ENCODE assay signal across 8 mouse cellular contexts in genomic region chrX:158042255-158043056, GRCm38 (mm10). TPM values are rescaled to one million over a fixed set of nuclear protein-coding genes. Genes with fewer than 3 reads are reported as not detected.
DNase-seq lines count a peak whose midpoint lies in the region; ATAC-seq and TF ChIP-seq lines count a peak whose summit lies in the region.

No protein-coding gene starts in this region.

- no peaks in the 10 kb centered on the region for H3K36me3 ChIP-seq in heart, embryonic 12.5 days
- H3K36me3 ChIP-seq in hindbrain, embryonic 11.5 days (ENCODE audit: control insufficient read depth, insufficient read depth, low read length): no peaks in the 10 kb centered on the region
- H3K36me3 ChIP-seq in liver, embryonic 14.5 days (replicated peaks; ENCODE audit: control insufficient read depth, insufficient read depth, low read depth): no peaks in the 10 kb centered on the region

- 0 out of 2 replicates have a peak, but pooled peaks cover 8% of the 10 kb centered on the region for H3K9me3 ChIP-seq in heart, embryonic 12.5 days (replicated peaks)
- H3K9me3 ChIP-seq in hindbrain, embryonic 11.5 days (ENCODE audit: control insufficient read depth, low read length): no peaks in the 10 kb centered on the region
- no peaks in the 10 kb centered on the region for H3K9me3 ChIP-seq in liver, embryonic 14.5 days (ENCODE audit: control insufficient read depth, low read length)

- peak; percentile 36; the same call in 1 of the 2 replicates for ATAC-seq in heart, embryonic 12.5 days (ENCODE audit: insufficient number of reproducible peaks, low FRiP score)
- ATAC-seq in hindbrain, embryonic 11.5 days (ENCODE audit: low FRiP score): peak; percentile 69
- no peak for ATAC-seq in liver, embryonic 14.5 days (ENCODE audit: insufficient read depth)

- H3K27ac ChIP-seq in heart, embryonic 12.5 days (ENCODE audit: poor library complexity, severe bottlenecking): no peak overlapping the region
- H3K27ac ChIP-seq in hindbrain, embryonic 11.5 days (ENCODE audit: low read depth, low read length): peak overlapping the region; percentile 65
- no peak overlapping the region for H3K27ac ChIP-seq in liver, embryonic 14.5 days

- peak overlapping the region; percentile 67 for H3K4me3 ChIP-seq in heart, embryonic 12.5 days
- H3K4me3 ChIP-seq in hindbrain, embryonic 11.5 days (ENCODE audit: low read depth, low read length): peak overlapping the region; percentile 54
- peak overlapping the region; percentile 30 to 41; a peak in 3 of 4 replicates for H3K4me3 ChIP-seq in liver, embryonic 14.5 days (ENCODE audit: insufficient read depth in 1 of 2, low read depth in 2 of 2, low read length in 2 of 2)

- 19% methylated on average over 57 of the region's 62 CpGs for WGBS in heart, embryonic 12.5 days
- 27% methylated on average over 53 of the region's 62 CpGs for WGBS in hindbrain, embryonic 11.5 days
- 17% methylated on average over 45 of the region's 62 CpGs for WGBS in liver, embryonic 14.5 days (ENCODE audit: insufficient replicate concordance)

- H3K4me1 ChIP-seq in heart, embryonic 12.5 days (replicated peaks): no peaks in the 10 kb centered on the region
- no peaks in the 10 kb centered on the region for H3K4me1 ChIP-seq in hindbrain, embryonic 11.5 days (replicated peaks; ENCODE audit: control insufficient read depth, insufficient read depth, low read length)
- no peaks in the 10 kb centered on the region for H3K4me1 ChIP-seq in liver, embryonic 14.5 days (replicated peaks; ENCODE audit: control insufficient read depth in 2 of 2, insufficient read depth in 2 of 2, low read length in 1 of 2)

- H3K9ac ChIP-seq in heart, embryonic 12.5 days: peak overlapping the region; percentile 66
- peak overlapping the region; percentile 71 for H3K9ac ChIP-seq in hindbrain, embryonic 11.5 days (ENCODE audit: low read depth, low read length)
- H3K9ac ChIP-seq in liver, embryonic 14.5 days (replicated peaks): no peak overlapping the region

- no peak for TF ChIP-seq CTCF in liver, embryonic 14.5 days (IDR thresholded peaks at IDR 0.05; ENCODE audit: low read depth)

- no peak for DNase-seq in heart, adult 18-20 months
- DNase-seq in ZHBTc4 (ENCODE audit: low read depth, low spot score): peak; percentile 51
- DNase-seq in embryo, embryonic 10.5 days (ENCODE audit: low spot score): peak; percentile 53
- DNase-seq in hindbrain, embryonic 11.5 days (ENCODE audit: low spot score): peak; percentile 58
- no peak for DNase-seq in liver, embryonic 14.5 days (ENCODE audit: low read depth in 3 of 3, low spot score in 3 of 3)
- peak; percentile 31 for DNase-seq in right cerebral cortex, postnatal 4 days
- DNase-seq in left cerebral cortex, postnatal 14 days (ENCODE audit: low spot score in 2 of 2): no peak

- intact Hi-C loops in left cerebral cortex, postnatal 14 days (cut with DNase I): loop anchor here (5.0 to 10.0 kb wide), 2 partner anchors 572 to 880 kb away; no protein-coding TSS in a partner anchor

- peaks cover 7% of the 10 kb centered on the region; the same call in 1 of the 2 replicates for H3K27me3 ChIP-seq in heart, embryonic 12.5 days (replicated peaks)
- no peaks in the 10 kb centered on the region for H3K27me3 ChIP-seq in hindbrain, embryonic 11.5 days (ENCODE audit: control insufficient read depth, insufficient read depth, low read length)
- H3K27me3 ChIP-seq in liver, embryonic 14.5 days (ENCODE audit: control insufficient read depth, insufficient read depth, low read length): peaks cover 24% of the 10 kb centered on the region

- peak overlapping the region; percentile 85 for H3K4me2 ChIP-seq in heart, embryonic 12.5 days
- peak overlapping the region; percentile 53 for H3K4me2 ChIP-seq in hindbrain, embryonic 11.5 days (replicated peaks; ENCODE audit: low read depth, low read length)
- H3K4me2 ChIP-seq in liver, embryonic 14.5 days (ENCODE audit: low read depth): peak overlapping the region; percentile 45

- no peak for TF ChIP-seq EP300 in liver, embryonic 14.5 days (IDR thresholded peaks at IDR 0.05; ENCODE audit: low read depth)

RNA-seq across cellular contexts. Expression of gene Cnksr2, which starts 0.6 kb away (rescaled TPM):
- 0.78 and 0.85 TPM in 2 replicates for polyA plus RNA-seq in heart, embryonic 12.5 days (2016; fragmentation: Nextera tagmentation; extraction: Ambion mirVana)
- under 1 TPM; 0.10 TPM for total RNA-seq in heart, adult 18-20 months (2021)
- polyA plus RNA-seq in hindbrain, embryonic 11.5 days (2014; fragmentation: Nextera tagmentation; extraction: Ambion mirVana): 5.4 and 8.4 TPM in 2 replicates
- 0.01 TPM in 2 replicates for polyA plus RNA-seq in liver, embryonic 14.5 days (2012; rRNA removed)
- polyA plus RNA-seq in liver, embryonic 14.5 days (2014; fragmentation: Nextera tagmentation; extraction: Ambion mirVana): not detected in 2 replicates
- total RNA-seq in left cerebral cortex, postnatal 14 days (2021): 100 to 1,000 TPM; 182 to 208 TPM

Comparison
In these comparisons a context has a peak if more than half of its experiments do, and no peak if none do; other contexts are left out.
1. DNase-seq: peak in ZHBTc4 (single experiment), embryo, embryonic 10.5 days (single experiment), hindbrain, embryonic 11.5 days (single experiment) and right cerebral cortex, postnatal 4 days (single experiment); none in heart, adult 18-20 months (0 of 2), liver, embryonic 14.5 days (0 of 3) and left cerebral cortex, postnatal 14 days (0 of 2).
2. Peak in every context shown above with its lines, with median percentiles within 50 percentile points of each other: H3K4me2 ChIP-seq and H3K4me3 ChIP-seq.